Comparison of ENCODE assay signal across 25 mouse cellular contexts in genomic region chr7:133094161-133094560, GRCm38 (mm10). TPM values are rescaled to one million over a fixed set of nuclear protein-coding genes. Genes with fewer than 3 reads are reported as not detected.
A peak's percentile ranks its signal among the peaks of the same experiment; 100 is the strongest.
DNase-seq lines count a peak whose midpoint lies in the region; ATAC-seq and TF ChIP-seq lines count a peak whose summit lies in the region.
"Had no signal": no experiment of that assay in that cellular context is flagged by ENCODE, and none has a peak within 500 bp of the region (broad histone marks: within the 10 kb centered on the region; RNA-seq: fewer than 3 reads in every experiment).

No protein-coding gene starts in this region.

- H3K4me1 ChIP-seq in heart, adult 2 months (ENCODE audit: control insufficient read depth, insufficient read depth, low read length), result peaks cover 30% of the 10 kb centered on the region
- peaks cover 52% of the 10 kb centered on the region for H3K4me1 ChIP-seq in heart, embryonic 12.5 days (replicated peaks)
- peaks cover 75% of the 10 kb centered on the region for H3K4me1 ChIP-seq in embryonic facial prominence, embryonic 10.5 days
- H3K4me1 ChIP-seq in embryonic fibroblast, embryonic 13.5 days (ENCODE audit: control insufficient read depth, insufficient read depth, low read length), result peaks cover 12% of the 10 kb centered on the region

- H3K9me3 ChIP-seq in heart, embryonic 12.5 days (replicated peaks), result no peaks in the 10 kb centered on the region
- no peaks in the 10 kb centered on the region for H3K9me3 ChIP-seq in embryonic facial prominence, embryonic 10.5 days
- H3K9me3 ChIP-seq: heart, embryonic 15.5 days; lung, embryonic 15.5 days; megakaryocyte, embryonic 14.5 days; midbrain, embryonic 13.5 days had no signal

- WGBS in heart, adult 2 months, result 60% methylated on average over 3 of the region's 3 CpGs
- 72% methylated on average over 3 of the region's 3 CpGs for WGBS in heart, embryonic 12.5 days
- WGBS in embryonic facial prominence, embryonic 10.5 days, result 56% methylated on average over 3 of the region's 3 CpGs

- no peak for TF ChIP-seq EP300 in heart, adult 2 months (IDR thresholded peaks at IDR 0.05; ENCODE audit: insufficient read depth, low read depth, low read length)

- peaks cover 10% of the 10 kb centered on the region for H3K79me2 ChIP-seq in heart, adult 2 months (replicated peaks; ENCODE audit: control insufficient read depth, insufficient read depth, low read length)

- no peak for TF ChIP-seq CTCF in heart, adult 2 months (IDR thresholded peaks at IDR 0.05)
- no peak for TF ChIP-seq CTCF in embryonic fibroblast, embryonic 13.5 days (IDR thresholded peaks at IDR 0.05; ENCODE audit: borderline replicate concordance, insufficient read depth, low read length)

- H3K27me3 ChIP-seq in heart, adult 2 months (ENCODE audit: control insufficient read depth, insufficient read depth, low read length), result no peaks in the 10 kb centered on the region
- no peaks in the 10 kb centered on the region for H3K27me3 ChIP-seq in heart, embryonic 12.5 days (replicated peaks)
- H3K27me3 ChIP-seq in embryonic facial prominence, embryonic 10.5 days (replicated peaks; ENCODE audit: low read depth, poor library complexity, severe bottlenecking), result no peaks in the 10 kb centered on the region
- H3K27me3 ChIP-seq: heart, embryonic 15.5 days; lung, embryonic 15.5 days; megakaryocyte, embryonic 14.5 days; midbrain, embryonic 13.5 days had no signal

- no peak for TF ChIP-seq POLR2A in heart, adult 2 months (IDR thresholded peaks at IDR 0.05; ENCODE audit: insufficient read depth, low read depth, low read length)
- no peak for TF ChIP-seq POLR2A in embryonic fibroblast, embryonic 13.5 days (IDR thresholded peaks at IDR 0.05; ENCODE audit: low read depth, low read length)

- intact Hi-C loops in heart, adult 2 months (cut with DNase I), result no loop called here

- ATAC-seq in heart, embryonic 12.5 days (ENCODE audit: insufficient number of reproducible peaks, low FRiP score), result no peak
- ATAC-seq: forebrain, embryonic 16.5 days; inflammation-experienced regulatory T-cells, adult 6 months; midbrain, embryonic 13.5 days had no signal

- H3K36me3 ChIP-seq in heart, adult 2 months (ENCODE audit: control insufficient read depth, insufficient read depth, low read length), result peaks cover 18% of the 10 kb centered on the region; the same call in 1 of the 2 replicates
- H3K36me3 ChIP-seq in heart, embryonic 12.5 days, result peaks cover 17% of the 10 kb centered on the region
- peaks cover 50% of the 10 kb centered on the region for H3K36me3 ChIP-seq in embryonic facial prominence, embryonic 10.5 days (replicated peaks)

- H3K4me2 ChIP-seq in heart, embryonic 12.5 days, result no peak overlapping the region
- H3K4me2 ChIP-seq: heart, embryonic 15.5 days; hindbrain, embryonic 14.5 days; lung, embryonic 15.5 days; midbrain, embryonic 13.5 days had no signal

- H3K27ac ChIP-seq in heart, adult 2 months, result peak overlapping the region; percentile 46
- no peak overlapping the region for H3K27ac ChIP-seq in heart, embryonic 12.5 days (ENCODE audit: poor library complexity, severe bottlenecking)
- H3K27ac ChIP-seq in embryonic facial prominence, embryonic 10.5 days (replicated peaks), result no peak overlapping the region
- peak overlapping the region; percentile 13 for H3K27ac ChIP-seq in embryonic fibroblast, embryonic 13.5 days (ENCODE audit: insufficient read depth, low read length)
- H3K27ac ChIP-seq: heart, embryonic 15.5 days; hindbrain, embryonic 14.5 days; kidney, postnatal 0 days; left cerebral cortex, adult 2 months; liver, embryonic 14.5 days; lung, embryonic 15.5 days; midbrain, embryonic 13.5 days had no signal

- no peak overlapping the region for H3K9ac ChIP-seq in heart, adult 2 months (ENCODE audit: low read depth, low read length)
- no peak overlapping the region for H3K9ac ChIP-seq in heart, embryonic 12.5 days
- H3K9ac ChIP-seq: heart, embryonic 15.5 days; hindbrain, embryonic 14.5 days; liver, embryonic 14.5 days; lung, embryonic 15.5 days; midbrain, embryonic 13.5 days had no signal

- DNase-seq in heart, adult 2 months, result no peak
- DNase-seq in embryonic facial prominence, embryonic 10.5 days (ENCODE audit: low spot score), result peak; percentile 33
- DNase-seq in frontal cortex, postnatal 25 days (ENCODE audit: low spot score in 2 of 2), result no peak
- DNase-seq in embryo, embryonic 11 days, result no peak
- DNase-seq in urinary bladder, postnatal 10 days (ENCODE audit: low spot score), result no peak
- DNase-seq: adrenal gland, postnatal 14 days; cerebellum, adult 8-10 months; heart, postnatal 4 days; kidney, adult 18-20 months; layer of hippocampus, adult 9-11 months; left cerebral cortex, postnatal 4 days; lung, postnatal 36 days; right cerebral cortex, postnatal 14 days had no signal

- no peak overlapping the region for H3K4me3 ChIP-seq in heart, adult 2 months
- H3K4me3 ChIP-seq in heart, embryonic 12.5 days, result no peak overlapping the region
- H3K4me3 ChIP-seq in embryonic facial prominence, embryonic 10.5 days, result no peak overlapping the region
- H3K4me3 ChIP-seq in embryonic fibroblast, embryonic 13.5 days (ENCODE audit: insufficient read depth, low read length), result no peak overlapping the region
- H3K4me3 ChIP-seq: heart, embryonic 15.5 days; left cerebral cortex, adult 2 months; lung, embryonic 15.5 days; megakaryocyte, embryonic 14.5 days; midbrain, embryonic 13.5 days had no signal

RNA-seq across cellular contexts. Expression of gene Fgfr2, which starts 29.0 kb away (rescaled TPM):
- total RNA-seq in heart, adult 2 months (2021), result 1 to 10 TPM; 1.1 to 1.3 TPM
- polyA plus RNA-seq in heart, adult 2 months (2012; rRNA removed), result 2.0 and 2.2 TPM in 2 replicates
- 33.6 and 34.1 TPM in 2 replicates for polyA plus RNA-seq in heart, embryonic 12.5 days (2016; fragmentation: Nextera tagmentation; extraction: Ambion mirVana)
- polyA plus RNA-seq in embryonic facial prominence, embryonic 10.5 days (2016; fragmentation: Nextera tagmentation; extraction: Ambion mirVana), result 74.3 and 77.5 TPM in 2 replicates
- polyA plus RNA-seq in embryonic fibroblast, embryonic 13.5 days (2011; ENCODE audit: insufficient read length, low read depth, missing spikeins), result 50.0 and 59.9 TPM in 2 replicates

RNA-seq across cellular contexts. Expression of gene Ctbp2, which starts 30.0 kb away (rescaled TPM):
- total RNA-seq in heart, adult 2 months (2021), result 10 to 100 TPM; 28.1 to 28.3 TPM
- 22.8 and 28.5 TPM in 2 replicates for polyA plus RNA-seq in heart, adult 2 months (2012; rRNA removed)
- 60.6 and 66.2 TPM in 2 replicates for polyA plus RNA-seq in heart, embryonic 12.5 days (2016; fragmentation: Nextera tagmentation; extraction: Ambion mirVana)
- 117 and 121 TPM in 2 replicates for polyA plus RNA-seq in embryonic facial prominence, embryonic 10.5 days (2016; fragmentation: Nextera tagmentation; extraction: Ambion mirVana)
- polyA plus RNA-seq in embryonic fibroblast, embryonic 13.5 days (2011; ENCODE audit: insufficient read length, low read depth, missing spikeins), result 56.4 and 59.9 TPM in 2 replicates

Comparison
In these comparisons a context has a peak if more than half of its experiments do, and no peak if none do; other contexts are left out.
1. H3K27ac ChIP-seq: peak in heart, adult 2 months (single experiment) and embryonic fibroblast, embryonic 13.5 days (single experiment); none in heart, embryonic 12.5 days (single experiment) and embryonic facial prominence, embryonic 10.5 days (single experiment).
2. RNA of gene Fgfr2, which starts 29.0 kb away (polyA plus RNA-seq): 74.3 to 77.5 TPM in embryonic facial prominence, embryonic 10.5 days, 50.0 to 59.9 TPM in embryonic fibroblast, embryonic 13.5 days and 33.6 to 34.1 TPM in heart, embryonic 12.5 days; 2.0 to 2.2 TPM in heart, adult 2 months; every median in the first group is over 10 times any median in the second.